Mouse (Mus musculus) ES-E14 (cell line): Measurements from ENCODE around the gene Ddx39b. TPM values are rescaled to one million over a fixed set of nuclear protein-coding genes. Genes with fewer than 3 reads are reported as not detected.
A peak's percentile ranks its signal among the peaks of the same experiment; 100 is the strongest.

Experiments
- DNase-seq: peaks from one replicate; pipeline ENCODE4 v3.0.0-alpha.2; 2013; ENCODE audit warnings: low read depth, low spot score
- H3K27ac ChIP-seq: 2 replicates; pipeline ENCODE4 v1.5.1; 2012; ENCODE audit warnings: low read depth, mild to moderate bottlenecking, low read length, moderate library complexity, mixed read lengths; ENCODE audit not compliant: poor library complexity, insufficient read depth, severe bottlenecking
- H3K36me3 ChIP-seq: 2 replicates; pipeline ENCODE4 v1.6.1; 2012; ENCODE audit warnings: mild to moderate bottlenecking, low read length, moderate library complexity, mixed read lengths; ENCODE audit not compliant: control insufficient read depth, poor library complexity, insufficient read depth, severe bottlenecking
- H3K4me1 ChIP-seq, 2 experiments: fragments of 150-350 bp in 1 of 2; sonication (generic) in 1 of 2; 2 replicates each; pipeline ENCODE4 v1.6.1; 2012; ENCODE audit warnings: low read length in 2 of 2, mild to moderate bottlenecking in 1 of 2, mixed read lengths in 1 of 2; ENCODE audit not compliant: control insufficient read depth in 2 of 2, insufficient read depth in 2 of 2, poor library complexity in 1 of 2
- H3K4me3 ChIP-seq, 2 experiments: fragments of 150-350 bp in 1 of 2; sonication (generic) in 1 of 2; 2 replicates each; pipeline ENCODE4 v1.5.1; 2012; ENCODE audit warnings: low read length in 2 of 2, low read depth in 1 of 2, mild to moderate bottlenecking in 1 of 2, mixed read lengths in 1 of 2; ENCODE audit not compliant: insufficient read depth in 1 of 2, poor library complexity in 1 of 2, severe bottlenecking in 1 of 2
- H3K9ac ChIP-seq: 2 replicates; pipeline ENCODE4 v1.6.1; 2012; ENCODE audit warnings: low read depth, mild to moderate bottlenecking, low read length, mixed read lengths; ENCODE audit not compliant: poor library complexity, insufficient read depth, severe bottlenecking
- H3K9me3 ChIP-seq: fragments of 150-350 bp; sonication (generic); 2 replicates; pipeline ENCODE4 v1.6.1; 2012; ENCODE audit warnings: low read depth, mild to moderate bottlenecking, low read length; ENCODE audit not compliant: control insufficient read depth, insufficient read depth
- CHD2 ChIP-seq: IDR thresholded peaks from 2 replicates; pipeline ENCODE4 v1.6.1; 2014; ENCODE audit warnings: mild to moderate bottlenecking, low read depth, low read length, inconsistent platforms
- HCFC1 ChIP-seq: IDR thresholded peaks from 2 replicates; pipeline ENCODE4 v1.6.1; 2012; ENCODE audit warnings: low read length, inconsistent platforms, borderline replicate concordance; ENCODE audit not compliant: insufficient read depth
- MAFK ChIP-seq: IDR thresholded peaks from 2 replicates; pipeline ENCODE4 v1.6.1; 2014; ENCODE audit warnings: mild to moderate bottlenecking, low read depth, low read length, inconsistent platforms; ENCODE audit not compliant: insufficient read depth
- ZC3H11A ChIP-seq: IDR thresholded peaks from 2 replicates; pipeline ENCODE4 v1.6.1; 2012; ENCODE audit warnings: low read depth, mild to moderate bottlenecking, inconsistent platforms, low read length, borderline replicate concordance
- ZNF384 ChIP-seq: IDR thresholded peaks from 2 replicates; pipeline ENCODE4 v1.6.1; 2012; ENCODE audit warnings: low read depth, low read length, inconsistent platforms
- in situ Hi-C, 2 experiments: fragments of 600-800 bp; cut with MboI; formaldehyde crosslinking; loops; one replicate each; pipeline ENCODE4 v1.15.1; 2025; ENCODE audit warnings: low sequenced_read_pairs in 2 of 2, inconsistent platforms in 1 of 2; ENCODE audit not compliant: unreplicated experiment in 2 of 2
- total RNA-seq: library from RNA; depleted of rRNA; stranded (reverse); fragments of 300-350 nt; gene quantifications from 2 replicates; pipeline ENCODE4 v1.2.3, GENCODE M21; 2012

Ddx39b gene
- total RNA-seq, 1 experiment: 316 TPM

DNA sequence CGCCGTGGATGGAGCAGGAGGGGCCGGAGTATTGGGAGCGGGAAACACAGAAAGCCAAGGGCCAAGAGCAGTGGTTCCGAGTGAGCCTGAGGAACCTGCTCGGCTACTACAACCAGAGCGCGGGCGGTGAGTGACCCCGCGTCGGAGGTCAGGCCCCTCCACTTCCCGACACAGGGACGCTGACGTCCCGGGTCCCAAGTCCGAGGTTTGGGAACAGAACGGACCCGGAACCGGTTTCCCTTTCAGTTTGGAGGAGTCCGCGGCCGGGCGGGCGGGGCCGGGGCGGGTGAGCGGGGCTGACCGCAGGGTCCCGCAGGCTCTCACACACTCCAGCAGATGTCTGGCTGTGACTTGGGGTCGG, 22.0 kb downstream of the Ddx39b start:
- H3K36me3 ChIP-seq: no peaks in the 10 kb centered on the region
- H3K9ac ChIP-seq: peak overlapping the region; percentile 82
- no peaks in the 10 kb centered on the region for H3K9me3 ChIP-seq
- H3K4me1 ChIP-seq: peaks cover 0 to 7% of the 10 kb centered on the region in 2 experiments; a peak in 2 of 4 replicates
- TF ChIP-seq MAFK: no peak
- TF ChIP-seq ZC3H11A: no peak
- TF ChIP-seq HCFC1: no peak
- no peak for TF ChIP-seq CHD2
- TF ChIP-seq ZNF384: no peak
- H3K4me3 ChIP-seq: peak overlapping the region; percentile 67 to 87
- no peak overlapping the region for H3K27ac ChIP-seq
- DNase-seq: no peak
- in situ Hi-C loops: no loop called here

DNA sequence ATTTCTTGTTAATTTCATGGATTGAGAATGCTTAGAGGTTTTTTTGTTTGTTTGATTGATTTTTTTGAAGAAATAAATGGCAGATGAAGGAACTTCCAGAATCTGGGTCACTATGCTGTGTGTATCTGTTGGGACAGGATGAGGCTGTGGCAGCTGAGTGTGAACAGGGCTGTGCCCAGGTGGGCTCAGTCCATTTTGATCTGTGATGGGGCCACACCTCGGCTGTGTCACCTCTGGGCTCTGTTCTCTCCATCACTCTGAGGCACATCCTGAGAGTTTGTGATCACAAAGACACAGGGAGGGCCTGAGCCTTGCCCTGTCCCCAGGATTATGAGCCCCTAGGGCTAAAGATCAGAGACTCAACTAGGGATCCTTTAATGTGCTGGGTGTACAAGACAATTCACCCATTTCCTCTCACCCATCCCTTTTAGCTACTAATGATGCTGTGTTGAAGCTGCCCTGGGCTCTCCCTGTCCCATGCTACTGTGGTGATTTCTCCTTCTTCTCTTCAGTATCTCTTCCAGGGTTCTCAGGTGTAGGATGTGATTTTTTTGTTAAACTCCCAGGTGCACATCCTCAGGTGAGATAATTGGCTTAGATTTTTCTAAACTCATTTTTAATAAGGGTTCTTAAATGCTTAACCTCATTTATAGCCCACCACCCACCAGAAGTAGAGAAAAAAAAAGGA, 26.0 kb downstream of the Ddx39b start:
- TF ChIP-seq MAFK: no peak
- no peak for TF ChIP-seq CHD2
- TF ChIP-seq ZC3H11A: no peak
- TF ChIP-seq HCFC1: no peak
- TF ChIP-seq ZNF384: no peak
- DNase-seq: no peak
- Histone ChIP-seq H3K4me3 (no peak overlapping the region), H3K9ac (no peak overlapping the region), H3K27ac (no peak overlapping the region), H3K4me1 (0 out of 4 replicates have a peak, but pooled peaks cover 0 to 3% of the 10 kb centered on the region in 2 experiments), H3K36me3 (no peaks in the 10 kb centered on the region), H3K9me3 (no peaks in the 10 kb centered on the region)
- in situ Hi-C loops: no loop called here

DNA sequence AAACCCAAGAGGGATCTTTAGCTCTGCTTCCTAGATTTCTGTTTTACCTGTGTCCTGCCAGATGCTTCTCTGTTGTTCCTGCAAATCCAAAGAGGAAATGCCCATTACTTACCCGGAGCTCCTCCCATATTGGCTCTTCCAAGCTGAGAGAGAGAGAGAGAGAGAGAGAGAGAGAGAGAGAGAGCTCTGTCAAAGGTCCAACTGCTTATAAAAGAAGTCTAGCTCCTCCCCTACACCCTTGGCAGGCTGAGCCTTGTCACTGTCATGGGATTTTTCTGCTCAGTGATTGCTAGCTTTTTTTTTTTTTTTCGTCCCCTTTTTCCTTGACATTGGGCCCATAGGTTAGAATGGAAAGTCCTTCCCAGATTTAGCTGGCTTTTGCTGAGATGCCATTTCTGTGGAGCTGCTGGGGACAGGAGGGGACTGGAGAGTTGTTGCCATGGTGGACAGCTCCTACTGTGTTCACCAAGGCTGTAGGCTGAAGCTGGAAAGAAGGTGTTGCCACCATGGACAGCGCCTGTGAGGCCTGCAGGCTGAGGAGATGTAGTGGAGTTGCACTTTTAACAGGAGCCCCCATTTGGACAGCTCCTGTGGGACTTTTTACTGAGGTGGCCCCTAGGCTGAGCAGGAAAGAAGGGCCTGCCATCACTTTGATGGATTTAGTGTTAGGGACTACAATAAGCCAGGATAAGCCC, 28.3 kb downstream of the Ddx39b start:
- in situ Hi-C loops: no loop called here
- H3K4me3 ChIP-seq: no peak overlapping the region
- H3K27ac ChIP-seq: no peak overlapping the region
- no peaks in the 10 kb centered on the region for H3K9me3 ChIP-seq
- H3K36me3 ChIP-seq: no peaks in the 10 kb centered on the region
- TF ChIP-seq MAFK: no peak
- H3K4me1 ChIP-seq: no peaks in the 10 kb centered on the region
- H3K9ac ChIP-seq: no peak overlapping the region
- peak; percentile 80 for DNase-seq

DNA sequence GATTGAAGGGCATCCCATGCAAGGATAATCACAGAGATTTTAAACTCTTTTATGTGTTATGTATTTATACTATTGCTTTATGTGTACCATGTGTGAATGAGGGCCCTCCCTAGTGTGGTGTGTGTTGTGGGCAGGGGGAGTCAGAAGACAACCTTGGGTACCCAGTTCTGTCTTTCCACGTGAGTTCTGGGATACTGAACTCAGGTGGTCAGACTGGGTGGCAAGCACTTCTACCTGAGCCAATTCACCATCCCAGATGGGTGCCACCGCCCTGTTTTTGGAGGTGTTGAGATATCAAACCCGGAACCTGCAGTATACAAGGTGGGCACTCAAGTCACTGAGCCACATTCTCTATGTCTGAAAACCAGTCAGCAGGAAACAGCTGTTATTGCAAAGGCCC, 30.7 kb downstream of the Ddx39b start:
- no peak for DNase-seq
- Histone ChIP-seq H3K4me3 (no peak overlapping the region), H3K9me3 (no peaks in the 10 kb centered on the region), H3K4me1 (peaks cover 0 to 3% of the 10 kb centered on the region in 2 experiments; a peak in 1 of 4 replicates), H3K36me3 (no peaks in the 10 kb centered on the region), H3K27ac (no peak overlapping the region), H3K9ac (no peak overlapping the region)
- in situ Hi-C loops: no loop called here
- TF ChIP-seq HCFC1: no peak
- TF ChIP-seq CHD2: no peak
- TF ChIP-seq ZC3H11A: no peak
- TF ChIP-seq MAFK: no peak
- no peak for TF ChIP-seq ZNF384
